Mouse (Mus musculus): ENCODE measurements around the gene Fam196b. TPM values are rescaled to one million over a fixed set of nuclear protein-coding genes. Genes with fewer than 3 reads are reported as not detected.
A peak's percentile ranks its signal among the peaks of the same experiment; 100 is the strongest.

The Fam196b gene
- polyA plus RNA-seq (2015; fragmentation: Nextera tagmentation; extraction: Ambion mirVana): 1.4 and 1.5 TPM in 2 replicates

DNA sequence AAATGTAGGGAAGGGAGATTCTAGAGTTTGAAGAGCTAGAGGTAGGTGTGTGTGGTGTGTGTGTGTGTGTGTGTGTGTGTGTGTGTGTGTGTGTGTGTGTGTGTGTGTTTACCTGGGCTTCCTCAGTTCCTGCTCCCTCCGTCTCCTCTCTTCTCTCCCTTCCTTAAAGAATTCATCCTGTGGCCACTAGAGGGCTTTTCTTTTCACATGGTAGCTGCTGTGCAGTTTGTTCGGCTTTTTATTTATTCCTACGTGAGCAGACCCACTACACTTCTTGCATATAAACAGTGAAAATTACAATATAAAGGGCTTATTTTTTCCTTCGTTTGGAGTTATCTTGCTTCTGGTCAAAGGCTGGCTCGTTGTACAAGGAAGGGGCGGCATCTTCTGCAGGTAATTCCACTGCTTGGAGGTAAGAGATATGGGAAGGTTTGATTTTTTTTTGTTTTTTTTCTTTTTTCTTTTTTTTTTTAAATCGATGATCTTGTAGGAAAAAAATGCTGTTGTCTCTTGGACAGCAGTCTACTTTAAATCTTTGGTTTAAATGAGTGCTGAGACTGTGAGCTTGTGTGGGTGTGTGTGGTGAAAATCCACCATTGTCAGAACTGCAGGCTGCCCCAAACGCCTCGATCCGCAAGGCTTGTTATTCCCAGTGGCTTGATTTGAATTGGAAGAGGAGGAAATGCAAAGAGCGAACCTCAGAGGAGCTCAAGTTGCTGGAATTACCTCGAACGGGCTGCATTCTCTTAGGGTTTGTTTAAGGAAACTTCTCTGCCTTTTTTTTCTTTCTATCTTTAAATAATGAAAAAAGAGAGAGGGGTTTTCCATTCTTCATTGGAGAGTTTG, at the start of gene Fam196b:
Gene Fam196b (plus strand): TSS at position 289 of the 846 bp plus-strand sequence.
- Histone ChIP-seq H3K27ac (no peak within 1 kb of the TSS), H3K27me3 (0 out of 2 replicates have a peak, but pooled peaks cover 4% of the 10 kb centered on the region), H3K9me3 (replicated peaks) (no peaks in the 10 kb centered on the region), H3K4me2 (peak within 1 kb of the TSS; percentile 60), H3K4me3 (peak within 1 kb of the TSS; percentile 41), H3K9ac (peak within 1 kb of the TSS; percentile 43), H3K4me1 (peaks cover 25% of the 10 kb centered on the region), H3K36me3 (ENCODE audit: poor library complexity, severe bottlenecking) (no peaks in the 10 kb centered on the region)
- ATAC-seq: peak; percentile 88
- under 1% methylated on average over 13 of the region's 13 CpGs for WGBS

DNA sequence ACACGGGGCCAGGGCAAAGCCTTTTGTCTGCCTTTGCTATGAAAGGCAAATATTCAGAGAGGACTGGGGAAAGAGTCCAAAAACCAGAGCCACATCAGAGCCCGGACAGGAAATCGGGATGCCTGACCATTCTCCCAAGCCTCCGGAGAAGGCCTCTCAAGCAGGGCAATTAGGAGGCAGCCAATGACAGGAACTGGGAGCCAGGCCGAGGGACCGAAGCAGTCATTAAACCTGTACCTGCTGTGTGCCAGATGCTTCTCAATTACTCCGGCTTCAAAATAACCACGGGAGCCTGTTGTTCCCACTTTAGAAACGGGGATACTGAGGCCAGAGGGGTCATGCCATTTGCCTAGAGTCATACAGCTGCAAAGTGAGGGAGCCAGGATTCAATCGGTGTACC, 42.6 kb upstream of the Fam196b start:
- no peak overlapping the region for H3K4me2 ChIP-seq
- H3K4me1 ChIP-seq: peaks cover 31% of the 10 kb centered on the region
- peak; percentile 48; the same call in 1 of the 2 replicates for ATAC-seq
- H3K36me3 ChIP-seq (ENCODE audit: poor library complexity, severe bottlenecking): no peaks in the 10 kb centered on the region
- 15% methylated on average over 10 of the region's 10 CpGs for WGBS
- no peak overlapping the region for H3K4me3 ChIP-seq
- no peaks in the 10 kb centered on the region for H3K27me3 ChIP-seq
- no peak overlapping the region for H3K27ac ChIP-seq
- H3K9me3 ChIP-seq (replicated peaks): no peaks in the 10 kb centered on the region
- no peak overlapping the region for H3K9ac ChIP-seq

DNA sequence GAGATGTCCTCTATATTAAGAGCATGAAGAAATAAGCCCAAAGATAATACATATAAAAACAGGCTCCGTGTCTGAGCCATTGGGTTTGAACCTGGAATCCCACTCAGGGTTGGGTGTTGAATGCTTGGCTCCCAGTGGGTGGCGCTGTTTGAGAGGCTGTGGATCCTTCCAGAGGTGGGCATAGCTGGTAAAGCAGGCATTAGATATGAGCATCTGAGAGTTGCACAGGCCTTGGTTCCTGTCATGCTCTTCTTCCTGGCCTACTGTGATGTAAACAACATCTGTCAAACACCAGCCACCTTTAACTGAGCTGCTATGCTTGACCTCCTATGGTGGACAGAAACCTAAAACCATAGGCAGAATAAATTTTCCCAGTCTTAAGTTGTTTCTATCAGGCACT, 38.7 kb upstream of the Fam196b start:
- no peaks in the 10 kb centered on the region for H3K27me3 ChIP-seq
- H3K4me2 ChIP-seq: peak overlapping the region; percentile 48
- H3K4me3 ChIP-seq: no peak overlapping the region
- no peaks in the 10 kb centered on the region for H3K36me3 ChIP-seq (ENCODE audit: poor library complexity, severe bottlenecking)
- 34% methylated on average over 2 of the region's 2 CpGs for WGBS
- H3K9ac ChIP-seq: no peak overlapping the region
- no peak overlapping the region for H3K27ac ChIP-seq
- H3K4me1 ChIP-seq: peaks cover 35% of the 10 kb centered on the region
- no peak for ATAC-seq
- H3K9me3 ChIP-seq (replicated peaks): no peaks in the 10 kb centered on the region

DNA sequence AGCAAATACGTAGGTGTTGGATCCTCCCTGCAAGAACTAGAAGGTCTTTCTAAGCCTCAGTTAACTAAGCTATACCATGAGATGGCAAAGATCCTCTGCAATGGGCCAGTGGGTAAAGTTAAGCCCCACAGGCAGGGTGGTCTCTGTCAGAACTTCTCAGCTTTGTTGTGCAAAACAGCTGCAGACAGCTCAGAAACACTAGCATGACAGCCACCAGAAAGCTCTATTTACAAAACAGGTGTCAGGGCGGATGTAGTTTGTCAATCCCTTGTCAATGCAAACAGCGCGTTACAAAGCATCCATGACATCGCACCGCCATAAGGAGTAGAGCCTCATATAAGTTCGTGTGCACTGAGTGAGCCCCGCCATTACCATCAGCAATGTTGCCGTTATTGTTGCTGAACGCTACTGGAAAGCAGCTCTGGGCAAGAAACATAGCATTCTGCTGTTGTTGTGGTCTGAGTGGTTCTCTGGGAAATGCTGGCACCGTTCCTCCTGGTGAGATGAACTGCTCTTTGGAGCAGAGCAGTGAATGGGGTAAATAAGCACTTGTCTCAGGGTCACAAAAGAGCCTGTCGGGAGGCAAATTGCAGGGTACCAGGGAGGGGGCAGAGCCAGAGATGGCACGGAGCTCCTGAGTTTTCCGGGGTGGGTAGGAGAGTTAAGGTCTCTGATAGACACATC, 38.1 kb upstream of the Fam196b start:
- H3K36me3 ChIP-seq (ENCODE audit: poor library complexity, severe bottlenecking): no peaks in the 10 kb centered on the region
- no peaks in the 10 kb centered on the region for H3K9me3 ChIP-seq (replicated peaks)
- H3K4me2 ChIP-seq: peak overlapping the region; percentile 48
- H3K27ac ChIP-seq: 0 out of 2 replicates have a peak overlapping the region, but pooled peaks have one; percentile 17
- no peak overlapping the region for H3K9ac ChIP-seq
- H3K4me3 ChIP-seq: no peak overlapping the region
- H3K27me3 ChIP-seq: no peaks in the 10 kb centered on the region
- 20% methylated on average over 14 of the region's 14 CpGs for WGBS
- H3K4me1 ChIP-seq: peaks cover 32% of the 10 kb centered on the region
- peak; percentile 90 for ATAC-seq

DNA sequence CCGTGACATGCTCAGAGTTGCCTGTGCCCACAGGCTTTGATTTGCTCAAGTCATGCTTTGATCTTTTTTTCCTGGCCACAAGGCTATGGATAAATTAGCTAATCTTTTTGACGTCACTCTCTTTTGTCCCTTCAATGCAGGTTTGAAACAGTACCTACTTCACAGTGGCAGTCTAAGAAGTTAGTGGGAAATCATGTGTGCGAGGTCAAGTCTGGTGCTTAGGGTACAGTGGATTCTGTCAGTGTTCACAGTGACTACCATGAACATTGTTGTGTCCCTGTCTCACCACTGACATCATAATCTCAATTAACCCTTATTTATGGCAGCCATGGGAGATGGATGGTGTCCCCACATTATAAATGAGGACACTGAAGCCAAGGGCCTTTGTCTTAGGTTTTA, 37.6 kb upstream of the Fam196b start:
- no peaks in the 10 kb centered on the region for H3K27me3 ChIP-seq
- peak overlapping the region; percentile 48 for H3K4me2 ChIP-seq
- ATAC-seq: peak; percentile 54
- H3K9ac ChIP-seq: no peak overlapping the region
- H3K36me3 ChIP-seq (ENCODE audit: poor library complexity, severe bottlenecking): no peaks in the 10 kb centered on the region
- no peaks in the 10 kb centered on the region for H3K9me3 ChIP-seq (replicated peaks)
- 14% methylated on average over 3 of the region's 3 CpGs for WGBS
- peaks cover 26% of the 10 kb centered on the region for H3K4me1 ChIP-seq
- 0 out of 2 replicates have a peak overlapping the region, but pooled peaks have one; percentile 17 for H3K27ac ChIP-seq
- H3K4me3 ChIP-seq: no peak overlapping the region

DNA sequence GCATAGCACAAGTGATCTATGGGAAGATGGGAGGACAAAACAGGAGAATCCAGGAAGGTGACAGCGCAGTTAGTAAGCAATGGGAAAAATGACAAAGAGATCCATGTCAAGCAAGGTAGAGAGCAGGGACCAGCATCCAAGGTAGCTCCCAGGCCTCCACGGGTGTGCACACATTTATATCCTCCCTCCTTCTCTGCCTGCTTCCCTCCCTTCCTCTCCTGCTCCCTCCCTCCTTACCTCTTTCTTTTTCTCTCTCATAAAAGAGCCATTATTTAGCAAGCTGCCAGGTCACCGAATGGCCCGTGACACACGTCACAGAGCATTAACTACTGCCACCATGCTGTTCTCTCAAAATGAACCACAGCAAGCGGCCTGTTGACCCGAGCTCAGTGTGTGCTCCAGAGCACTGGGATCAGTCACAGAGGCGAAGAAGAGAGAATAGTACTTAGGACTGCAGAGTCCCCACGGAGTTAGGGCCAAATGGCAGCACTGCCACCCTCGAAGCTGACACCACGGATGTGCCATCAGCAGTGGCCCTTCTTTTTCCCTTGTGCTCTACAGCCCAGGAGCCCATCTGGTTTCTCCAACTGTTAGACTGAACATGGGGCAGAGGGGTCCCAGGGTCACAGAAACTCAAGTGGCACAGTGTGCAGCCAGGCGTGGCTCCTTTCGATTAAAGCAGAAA, 30.4 kb upstream of the Fam196b start:
- H3K27me3 ChIP-seq: peaks cover 16% of the 10 kb centered on the region
- no peak for ATAC-seq
- no peaks in the 10 kb centered on the region for H3K36me3 ChIP-seq (ENCODE audit: poor library complexity, severe bottlenecking)
- H3K27ac ChIP-seq: no peak overlapping the region
- H3K4me1 ChIP-seq: peaks cover 10% of the 10 kb centered on the region
- no peak overlapping the region for H3K4me2 ChIP-seq
- WGBS: 15% methylated on average over 13 of the region's 13 CpGs
- no peak overlapping the region for H3K4me3 ChIP-seq
- no peaks in the 10 kb centered on the region for H3K9me3 ChIP-seq (replicated peaks)
- no peak overlapping the region for H3K9ac ChIP-seq

DNA sequence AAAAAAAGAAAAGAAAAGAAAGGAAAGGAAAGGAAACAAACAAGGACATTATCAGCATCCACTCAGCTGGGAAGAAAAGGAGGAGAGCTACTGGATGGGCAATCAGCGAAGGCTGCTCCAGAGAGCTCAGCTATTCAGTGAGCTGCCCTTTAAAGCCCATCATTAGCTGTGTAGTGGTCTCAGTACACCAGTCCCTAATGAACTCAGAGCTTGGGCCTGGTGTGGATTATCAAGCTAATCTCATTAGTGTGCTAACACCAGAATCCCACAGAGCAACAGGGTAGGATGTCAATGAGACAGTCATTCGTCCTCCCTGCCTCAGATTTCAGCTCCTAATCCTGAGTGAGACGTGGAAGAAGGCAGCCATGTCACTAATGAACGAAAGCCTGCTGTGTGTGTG, 24.4 kb upstream of the Fam196b start:
- peak; percentile 61; the same call in 1 of the 2 replicates for ATAC-seq
- Histone ChIP-seq H3K9ac (no peak overlapping the region), H3K4me1 (peaks cover 25% of the 10 kb centered on the region), H3K27ac (no peak overlapping the region), H3K4me3 (no peak overlapping the region), H3K36me3 (ENCODE audit: poor library complexity, severe bottlenecking) (no peaks in the 10 kb centered on the region), H3K4me2 (no peak overlapping the region), H3K9me3 (replicated peaks) (peaks cover 4% of the 10 kb centered on the region), H3K27me3 (peaks cover 8% of the 10 kb centered on the region)
- 4% methylated on average over 4 of the region's 4 CpGs for WGBS

DNA sequence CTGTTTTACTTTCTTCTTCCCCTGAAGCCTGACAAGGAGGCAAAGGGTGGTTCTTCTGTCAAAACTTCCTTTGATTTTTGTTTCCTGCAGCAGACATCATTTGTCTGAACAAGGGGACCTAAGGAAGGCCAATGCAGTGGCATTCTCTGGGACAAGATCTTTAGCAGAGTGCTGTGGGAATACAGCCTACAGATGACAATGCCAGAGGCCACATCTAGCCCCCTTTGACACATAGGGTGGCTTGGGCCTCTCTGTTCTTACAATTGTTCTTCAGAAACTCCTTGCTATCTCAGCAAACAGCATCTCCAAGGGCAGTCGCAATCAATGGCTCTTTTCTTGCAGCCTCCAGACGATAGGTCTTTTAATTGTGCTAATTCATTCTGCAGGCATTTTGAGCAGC, 23.9 kb upstream of the Fam196b start:
- Histone ChIP-seq H3K27ac (no peak overlapping the region), H3K4me1 (peaks cover 25% of the 10 kb centered on the region), H3K27me3 (peaks cover 5% of the 10 kb centered on the region), H3K4me3 (no peak overlapping the region), H3K36me3 (ENCODE audit: poor library complexity, severe bottlenecking) (no peaks in the 10 kb centered on the region), H3K9ac (no peak overlapping the region), H3K9me3 (replicated peaks) (peaks cover 4% of the 10 kb centered on the region), H3K4me2 (no peak overlapping the region)
- 1% methylated on average over 2 of the region's 2 CpGs for WGBS
- 0 out of 2 replicates have a peak, but pooled peaks have one; percentile 33 for ATAC-seq

DNA sequence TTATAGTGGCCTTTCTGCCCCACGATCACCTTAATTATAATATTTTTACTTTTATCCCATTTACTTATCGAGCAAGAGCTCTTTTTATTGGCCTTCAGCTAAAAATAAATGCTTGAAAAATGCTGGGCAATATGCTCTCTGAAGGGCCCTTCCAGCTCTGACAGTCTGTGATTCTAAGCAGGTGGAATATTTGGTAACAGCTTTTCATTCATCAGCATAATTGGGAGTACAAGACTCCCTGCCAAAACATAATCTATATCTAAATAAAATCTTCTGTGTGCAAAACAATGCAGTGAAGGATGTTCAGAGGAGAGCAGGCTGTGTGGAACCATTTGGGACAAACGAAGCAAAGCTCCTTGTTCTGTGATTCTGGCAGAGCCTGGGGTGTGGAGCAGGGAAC, 23.3 kb upstream of the Fam196b start:
- 11% methylated on average over 3 of the region's 3 CpGs for WGBS
- no peaks in the 10 kb centered on the region; the same call in 1 of the 2 replicates for H3K27me3 ChIP-seq
- H3K9me3 ChIP-seq (replicated peaks): peaks cover 4% of the 10 kb centered on the region
- H3K36me3 ChIP-seq (ENCODE audit: poor library complexity, severe bottlenecking): no peaks in the 10 kb centered on the region
- H3K4me1 ChIP-seq: peaks cover 25% of the 10 kb centered on the region
- H3K9ac ChIP-seq: no peak overlapping the region
- no peak overlapping the region for H3K4me2 ChIP-seq
- H3K27ac ChIP-seq: no peak overlapping the region
- no peak overlapping the region for H3K4me3 ChIP-seq
- ATAC-seq: no peak; the same call in 1 of the 2 replicates

DNA sequence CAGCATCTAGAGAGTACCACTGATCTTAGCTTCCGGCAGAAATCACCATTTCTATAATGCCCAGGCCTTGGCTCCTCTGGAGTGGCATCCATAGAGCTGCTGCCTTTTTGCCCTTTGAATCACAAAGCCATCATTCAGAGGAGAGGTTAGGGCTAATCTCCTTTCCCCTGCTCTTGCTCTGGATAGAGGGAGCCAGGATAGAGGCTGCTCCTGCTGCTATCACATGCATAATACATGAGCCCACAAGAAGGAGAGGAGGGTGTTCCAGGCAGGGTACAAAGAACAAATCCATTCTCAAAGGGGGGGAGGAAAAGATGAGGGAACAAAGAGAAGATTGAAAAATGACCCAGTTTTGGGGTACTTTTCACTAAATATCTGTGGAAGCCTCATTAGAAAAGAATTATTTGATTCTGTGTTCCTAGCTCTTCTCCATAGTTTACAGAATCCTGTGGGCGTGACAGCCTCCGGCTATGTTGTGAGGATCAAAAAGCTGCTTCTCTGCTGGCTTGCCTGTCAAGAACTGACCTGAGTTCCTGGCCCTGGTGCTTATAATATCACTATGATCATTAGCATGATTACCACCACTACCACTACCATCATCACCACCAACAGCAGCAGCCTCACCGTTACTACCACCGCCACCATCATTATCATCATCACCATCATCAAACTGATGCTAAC, 16.8 kb upstream of the Fam196b start:
- Histone ChIP-seq H3K27me3 (no peaks in the 10 kb centered on the region), H3K27ac (peak overlapping the region; percentile 6; the same call in 1 of the 2 replicates), H3K4me1 (peaks cover 8% of the 10 kb centered on the region), H3K9me3 (replicated peaks) (no peaks in the 10 kb centered on the region), H3K36me3 (ENCODE audit: poor library complexity, severe bottlenecking) (no peaks in the 10 kb centered on the region), H3K9ac (no peak overlapping the region), H3K4me3 (no peak overlapping the region), H3K4me2 (no peak overlapping the region)
- peak; percentile 92 for ATAC-seq
- WGBS: 32% methylated on average over 5 of the region's 5 CpGs

DNA sequence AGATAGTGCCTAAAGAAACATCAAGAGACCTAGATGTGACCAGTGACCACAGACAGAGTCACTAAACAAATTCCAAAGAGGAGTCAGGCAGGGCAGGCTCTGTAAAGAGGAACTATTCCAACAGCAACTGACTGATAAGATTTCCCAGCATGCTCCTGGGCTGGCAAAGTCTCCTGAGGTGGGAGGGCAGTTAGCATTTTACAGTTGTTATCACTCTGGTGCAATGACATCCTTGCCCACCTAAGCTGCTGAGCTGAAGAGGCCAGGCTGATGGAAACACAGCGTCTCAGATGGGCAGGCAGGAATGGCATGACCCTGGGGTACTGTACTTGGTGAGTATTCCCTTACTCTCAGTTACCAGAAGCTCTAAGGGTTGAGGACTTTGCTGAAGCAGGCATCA, 15.1 kb upstream of the Fam196b start:
- WGBS: 97% methylated on average over 1 of the region's 1 CpGs
- Histone ChIP-seq H3K4me2 (no peak overlapping the region), H3K27me3 (no peaks in the 10 kb centered on the region)

More for the DNA sequence above, 15.1 kb upstream of the Fam196b start:
- ATAC-seq: no peak
- no peak overlapping the region for H3K4me3 ChIP-seq
- peaks cover 8% of the 10 kb centered on the region for H3K4me1 ChIP-seq
- no peaks in the 10 kb centered on the region for H3K36me3 ChIP-seq (ENCODE audit: poor library complexity, severe bottlenecking)
- no peak overlapping the region for H3K27ac ChIP-seq
- H3K9me3 ChIP-seq (replicated peaks): no peaks in the 10 kb centered on the region
- H3K9ac ChIP-seq: no peak overlapping the region

Measured in forebrain, embryonic 13.5 days (tissue).